Mouse (Mus musculus) embryonic facial prominence, embryonic 11.5 days (tissue): ENCODE measurements around the gene Zfp704. TPM values are rescaled to one million over a fixed set of nuclear protein-coding genes. Genes with fewer than 3 reads are reported as not detected.
A peak's percentile ranks its signal among the peaks of the same experiment; 100 is the strongest.

Experiments used
- ATAC-seq: fragments of 200-750 bp; cut with Nextera tagmentation; replicated peaks from 2 replicates; pipeline ENCODE4 v1.8.0; 2017; ENCODE audit warnings: low read depth; ENCODE audit not compliant: insufficient number of reproducible peaks, low FRiP score, low TSS enrichment
- DNase-seq: peaks from one replicate; pipeline ENCODE4 v3.0.0-alpha.2; 2015; ENCODE audit warnings: low spot score
- H3K27ac ChIP-seq: fragments of 300-500 bp; sonication (generic); replicated peaks from 2 replicates; pipeline ENCODE4 v1.5.1; 2014; ENCODE audit warnings: mild to moderate bottlenecking, low read depth, low read length, control low read depth
- H3K27me3 ChIP-seq: fragments of 300-500 bp; sonication (generic); 2 replicates; pipeline ENCODE4 v1.6.1; 2014; ENCODE audit warnings: mild to moderate bottlenecking, low read length, moderate library complexity, mixed read lengths; ENCODE audit not compliant: control insufficient read depth, insufficient read depth
- H3K36me3 ChIP-seq: fragments of 300-500 bp; sonication (generic); replicated peaks from 2 replicates; pipeline ENCODE4 v1.6.1; 2014; ENCODE audit warnings: low read depth, mild to moderate bottlenecking, low read length, moderate library complexity, mixed read lengths; ENCODE audit not compliant: control insufficient read depth, insufficient read depth
- H3K4me1 ChIP-seq: fragments of 300-500 bp; sonication (generic); 2 replicates; pipeline ENCODE4 v1.6.1; 2014; ENCODE audit warnings: low read length, mixed read lengths; ENCODE audit not compliant: control insufficient read depth, insufficient read depth
- H3K4me2 ChIP-seq: fragments of 300-500 bp; sonication (generic); 2 replicates; pipeline ENCODE4 v1.6.1; 2014; ENCODE audit warnings: low read depth, mild to moderate bottlenecking, control low read depth, low read length, moderate library complexity
- H3K4me3 ChIP-seq: fragments of 300-500 bp; sonication (generic); 2 replicates; pipeline ENCODE4 v1.5.1; 2014; ENCODE audit warnings: low read depth, low read length, control low read depth
- H3K9ac ChIP-seq: fragments of 300-500 bp; sonication (generic); replicated peaks from 2 replicates; pipeline ENCODE4 v1.6.1; 2014; ENCODE audit warnings: mild to moderate bottlenecking, control low read depth, low read length
- H3K9me3 ChIP-seq: fragments of 300-500 bp; sonication (generic); replicated peaks from 2 replicates; pipeline ENCODE4 v1.6.1; 2016; ENCODE audit warnings: mild to moderate bottlenecking, low read length, inconsistent platforms, mixed read lengths; ENCODE audit not compliant: control insufficient read depth
- WGBS: fragments of 180-500 bp; shearing (Covaris S2); extraction: QIAGEN DNeasy Blood & Tissue Kit; methylation state at CpG from one replicate; pipeline ENCODE4 v1.1.7; 2014; 5-methylcytosine and 5-hydroxymethylcytosine counted together
- polyA plus RNA-seq: library from polyadenylated mRNA; unstranded; fragments of >200 nt; fragmentation: Nextera tagmentation; extraction: Ambion mirVana; gene quantifications from 2 replicates; pipeline ENCODE4 v1.2.1, GENCODE M21; 2014

Zfp704 gene
- polyA plus RNA-seq, 1 experiment from 2014 or later = 6.9 TPM

DNA sequence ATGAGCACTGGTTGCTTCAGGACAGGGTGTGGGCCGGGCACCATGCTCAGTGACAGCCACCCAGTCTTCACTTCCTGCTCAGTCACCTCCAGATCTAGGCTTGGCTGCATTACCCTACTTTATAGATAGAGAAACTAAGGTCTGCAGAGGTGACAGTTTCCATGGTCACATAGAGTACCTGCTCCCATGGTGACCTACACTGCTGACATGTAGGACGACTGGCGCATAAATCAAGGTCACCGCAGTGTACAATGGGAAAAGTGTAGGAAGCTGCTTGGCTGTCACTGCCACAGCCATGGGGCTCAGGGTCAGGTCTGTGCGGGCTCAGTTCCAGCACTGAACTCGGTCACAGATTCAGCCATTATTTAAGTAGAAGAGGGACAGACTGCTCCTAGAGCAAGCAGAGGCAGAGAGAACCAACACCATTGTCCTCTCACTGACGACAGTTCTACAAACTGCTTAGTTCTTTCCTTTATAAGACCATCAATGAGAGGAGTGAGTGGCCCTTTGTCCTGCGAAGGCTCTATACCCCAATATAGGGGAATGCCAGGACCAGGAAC, 109.8 kb downstream of the Zfp704 start:
- no peaks in the 10 kb centered on the region for H3K36me3 ChIP-seq
- H3K4me3 ChIP-seq = no peak overlapping the region
- peaks cover 4% of the 10 kb centered on the region for H3K4me1 ChIP-seq
- DNase-seq = no peak
- H3K4me2 ChIP-seq = no peak overlapping the region
- ATAC-seq = peak; percentile 49; the same call in 1 of the 2 replicates
- 61% methylated on average over 8 of the region's 8 CpGs for whole genome bisulfite sequencing
- no peak overlapping the region for H3K27ac ChIP-seq
- H3K9ac ChIP-seq = no peak overlapping the region
- H3K9me3 ChIP-seq = no peaks in the 10 kb centered on the region
- no peaks in the 10 kb centered on the region for H3K27me3 ChIP-seq

DNA sequence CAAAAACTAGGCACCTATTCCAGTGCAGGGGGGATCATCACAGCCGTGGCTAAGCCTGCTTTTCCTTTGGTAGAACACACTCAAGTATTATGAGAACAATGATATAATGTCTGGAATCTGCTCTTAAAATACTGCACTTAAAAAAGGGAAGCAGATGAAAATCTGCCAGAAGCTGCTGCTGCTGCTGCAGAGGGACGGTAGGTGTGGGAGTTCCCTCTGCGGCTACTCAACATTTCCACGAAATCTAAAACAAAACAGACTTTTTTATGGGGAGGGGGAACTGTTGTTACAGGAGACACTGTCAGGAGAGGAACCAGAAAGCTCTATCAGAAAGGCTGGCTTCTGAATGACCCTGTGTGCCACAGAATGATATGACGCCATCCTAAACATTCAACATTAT, 110.4 kb downstream of the Zfp704 start:
- 57% methylated on average over 5 of the region's 5 CpGs for WGBS
- Histone ChIP-seq H3K9me3 (no peaks in the 10 kb centered on the region), H3K27ac (no peak overlapping the region), H3K4me2 (no peak overlapping the region), H3K27me3 (no peaks in the 10 kb centered on the region), H3K4me1 (peaks cover 4% of the 10 kb centered on the region), H3K9ac (no peak overlapping the region), H3K4me3 (no peak overlapping the region), H3K36me3 (no peaks in the 10 kb centered on the region)
- no peak for DNase-seq
- no peak for ATAC-seq

DNA sequence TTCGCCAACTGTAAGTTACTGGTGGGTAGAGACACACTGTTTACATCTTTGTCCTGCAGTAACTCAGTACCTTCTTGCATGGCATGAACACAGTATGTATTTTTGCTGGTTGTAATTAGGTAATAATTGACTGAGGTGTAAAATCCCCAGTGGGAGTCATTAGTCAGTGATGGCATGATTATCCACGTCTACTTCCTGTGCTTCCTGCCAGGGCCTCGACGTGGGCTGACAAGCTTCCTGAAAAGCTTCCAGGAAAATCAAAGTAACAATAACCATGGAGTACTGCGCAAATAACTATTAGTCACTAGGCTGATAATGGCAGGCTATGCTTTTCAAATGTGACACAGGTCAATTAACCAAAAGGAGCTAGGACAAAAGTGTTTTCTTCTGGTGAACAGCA, 112.6 kb downstream of the Zfp704 start:
- DNase-seq (no peak), ATAC-seq (no peak)
- H3K27me3 ChIP-seq = no peaks in the 10 kb centered on the region
- no peak overlapping the region for H3K4me2 ChIP-seq
- peaks cover 4% of the 10 kb centered on the region for H3K4me1 ChIP-seq
- no peak overlapping the region for H3K27ac ChIP-seq
- H3K36me3 ChIP-seq = no peaks in the 10 kb centered on the region
- WGBS = 55% methylated on average over 5 of the region's 5 CpGs
- no peak overlapping the region for H3K4me3 ChIP-seq
- H3K9me3 ChIP-seq = no peaks in the 10 kb centered on the region
- H3K9ac ChIP-seq = no peak overlapping the region

DNA sequence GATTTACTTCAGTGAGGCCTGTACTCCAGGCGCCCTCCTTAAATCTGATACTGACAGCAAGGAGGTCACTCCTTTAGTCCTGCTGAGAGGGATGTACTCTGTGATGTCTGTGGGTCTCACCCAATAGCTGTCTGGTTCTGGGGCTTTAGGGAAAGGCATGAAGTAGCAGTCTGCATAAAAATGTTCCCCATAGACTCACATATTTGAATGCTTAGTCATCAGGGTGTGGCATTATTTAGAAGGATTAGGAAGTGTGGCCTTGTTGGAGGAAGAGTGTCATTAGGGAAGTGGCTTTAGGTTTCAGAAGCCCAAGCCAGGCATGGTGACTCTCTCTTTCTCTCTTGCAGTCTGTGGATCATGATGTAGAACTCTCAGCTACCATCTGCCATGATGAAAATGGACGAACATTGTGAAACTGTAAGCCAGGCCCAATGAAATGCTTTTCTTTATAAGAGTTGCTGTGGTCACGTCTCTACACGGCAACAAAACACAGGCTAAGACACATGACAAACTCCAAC, 118.1 kb downstream of the Zfp704 start:
- no peaks in the 10 kb centered on the region for H3K9me3 ChIP-seq
- H3K4me1 ChIP-seq = no peaks in the 10 kb centered on the region
- DNase-seq (no peak), ATAC-seq (no peak)
- H3K9ac ChIP-seq = no peak overlapping the region
- no peak overlapping the region for H3K4me3 ChIP-seq
- 85% methylated on average over 4 of the region's 4 CpGs for WGBS
- no peaks in the 10 kb centered on the region for H3K36me3 ChIP-seq
- no peak overlapping the region for H3K4me2 ChIP-seq
- no peaks in the 10 kb centered on the region for H3K27me3 ChIP-seq
- H3K27ac ChIP-seq = no peak overlapping the region

DNA sequence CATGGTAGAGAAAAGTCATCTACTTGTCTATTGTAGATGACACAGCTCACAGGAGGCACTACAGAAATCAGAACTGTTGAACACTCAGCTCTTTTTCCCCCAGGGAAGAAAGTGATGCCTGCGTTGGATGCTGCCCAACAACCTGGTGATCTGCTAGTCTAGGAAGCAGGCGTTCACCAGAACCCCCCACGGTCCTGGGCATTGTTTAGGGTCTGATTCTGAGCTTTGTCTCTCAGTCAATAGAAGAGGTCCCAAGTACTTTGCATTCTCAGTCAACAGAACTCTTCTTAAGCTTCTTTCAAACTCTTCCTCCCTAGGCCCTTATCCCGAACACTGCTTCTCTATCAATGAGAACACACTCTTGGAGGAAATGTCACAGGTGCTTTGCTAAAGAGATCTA, 122.2 kb downstream of the Zfp704 start:
- Histone ChIP-seq H3K4me3 (no peak overlapping the region), H3K27me3 (no peaks in the 10 kb centered on the region), H3K36me3 (no peaks in the 10 kb centered on the region), H3K27ac (no peak overlapping the region), H3K9me3 (no peaks in the 10 kb centered on the region), H3K4me2 (no peak overlapping the region), H3K9ac (no peak overlapping the region), H3K4me1 (no peaks in the 10 kb centered on the region)
- 84% methylated on average over 4 of the region's 4 CpGs for WGBS
- ATAC-seq = no peak
- no peak for DNase-seq

DNA sequence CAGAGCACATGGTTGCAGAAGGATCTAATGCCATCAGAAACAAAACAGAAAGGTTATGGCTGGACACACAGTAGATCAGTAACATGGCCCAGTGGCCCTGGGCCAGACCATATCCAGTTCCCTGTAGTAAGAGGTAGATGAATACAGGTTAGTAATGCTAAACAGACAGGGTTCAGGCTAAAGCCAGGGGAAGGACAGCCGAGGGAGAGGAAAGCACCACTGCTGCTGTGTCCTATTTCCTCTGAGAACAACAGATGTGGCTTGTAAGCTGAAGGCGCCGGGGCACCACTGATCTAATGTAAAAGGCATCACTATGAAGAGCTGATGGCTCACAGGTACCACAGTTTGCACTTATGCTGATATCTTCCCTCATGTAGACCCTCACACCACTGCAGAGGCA, 124.4 kb downstream of the Zfp704 start:
- Histone ChIP-seq H3K36me3 (no peaks in the 10 kb centered on the region), H3K27me3 (no peaks in the 10 kb centered on the region), H3K4me3 (no peak overlapping the region), H3K4me2 (no peak overlapping the region), H3K9ac (no peak overlapping the region), H3K9me3 (no peaks in the 10 kb centered on the region), H3K4me1 (no peaks in the 10 kb centered on the region), H3K27ac (no peak overlapping the region)
- ATAC-seq = no peak
- DNase-seq = no peak
- 89% methylated on average over 3 of the region's 3 CpGs for WGBS

DNA sequence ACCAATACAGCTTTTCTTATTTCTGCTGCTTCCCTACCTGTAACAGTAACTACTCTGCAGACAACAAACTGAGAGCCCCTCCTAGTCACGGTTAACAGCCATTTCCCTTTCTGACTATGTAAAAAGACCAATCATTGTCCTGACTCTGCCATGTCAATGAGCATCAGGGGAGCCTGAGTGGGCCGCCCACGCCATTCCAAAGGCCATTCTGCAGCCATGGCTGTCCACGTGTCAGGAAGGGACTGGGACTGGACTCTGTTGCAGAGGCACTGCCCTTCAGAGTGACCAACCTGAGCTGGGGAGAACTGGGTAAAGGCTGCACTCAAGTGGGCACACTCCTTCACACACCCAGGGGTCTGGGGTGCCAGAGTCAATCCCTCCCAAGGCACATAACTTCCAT, 127.9 kb downstream of the Zfp704 start:
- Histone ChIP-seq H3K27me3 (no peaks in the 10 kb centered on the region), H3K4me2 (no peak overlapping the region), H3K9ac (no peak overlapping the region), H3K4me1 (no peaks in the 10 kb centered on the region), H3K9me3 (no peaks in the 10 kb centered on the region), H3K36me3 (no peaks in the 10 kb centered on the region), H3K27ac (no peak overlapping the region), H3K4me3 (no peak overlapping the region)
- 81% methylated on average over 4 of the region's 4 CpGs for WGBS
- ATAC-seq (no peak), DNase-seq (no peak)

DNA sequence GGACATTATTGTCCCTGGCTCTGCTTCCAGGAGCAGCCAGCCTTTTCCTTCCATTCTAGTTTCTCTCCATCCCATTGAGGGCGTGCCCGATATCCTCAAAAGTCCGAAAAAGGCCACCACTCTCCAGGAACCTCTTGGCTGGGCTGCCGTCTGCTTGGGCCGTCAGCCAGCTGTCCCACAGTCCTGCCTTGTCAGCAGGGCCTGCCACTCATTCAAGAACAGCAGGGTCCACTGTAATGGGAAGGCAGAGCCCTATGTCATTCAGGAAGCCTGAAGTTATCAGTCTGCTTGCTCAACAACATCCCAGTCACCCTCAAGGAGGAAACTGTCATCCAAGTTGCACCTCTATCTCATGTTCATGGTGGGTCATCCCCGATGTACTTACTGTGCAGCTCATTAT, 128.5 kb downstream of the Zfp704 start:
- H3K36me3 ChIP-seq = no peaks in the 10 kb centered on the region
- H3K4me2 ChIP-seq = no peak overlapping the region
- H3K4me3 ChIP-seq = no peak overlapping the region
- ATAC-seq = no peak
- H3K9me3 ChIP-seq = no peaks in the 10 kb centered on the region
- 76% methylated on average over 6 of the region's 6 CpGs for WGBS
- no peak overlapping the region for H3K9ac ChIP-seq
- H3K4me1 ChIP-seq = no peaks in the 10 kb centered on the region
- no peaks in the 10 kb centered on the region for H3K27me3 ChIP-seq
- no peak for DNase-seq
- H3K27ac ChIP-seq = no peak overlapping the region
